Mouse (Mus musculus) heart, postnatal 0 days (tissue): ENCODE data around the gene Tpm1.

Source experiments
- CTCF ChIP-seq: IDR thresholded peaks from 2 replicates; pipeline ENCODE4 v1.5.1; 2016; ENCODE audit warnings: antibody characterized with exemption, control low read depth, low read depth
- EP300 ChIP-seq: IDR thresholded peaks from 2 replicates; pipeline ENCODE4 v1.6.1; 2016; ENCODE audit warnings: antibody characterized with exemption, low read depth

- TF ChIP-seq CTCF (no peak), EP300 (no peak)
Measured at GRCm38 (mm10) chr9:66989581-66989980, 59.6 kb downstream of the Tpm1 start.
